Mouse (Mus musculus) induced T-regulatory cell, adult 2 months (primary cell): ENCODE data around the gene Ppil2.

ENCODE experiments used
- DNase-seq: peaks from one replicate; pipeline ENCODE4 v3.0.0-alpha.2; 2012; ENCODE audit warnings: low read depth

Ppil2 gene

GRCm38 (mm10) chr16:17096938-17097337 is 14.1 kb downstream of the Ppil2 start:
- no peak for DNase-seq

GRCm38 (mm10) chr16:17088346-17088745 is 22.7 kb downstream of the Ppil2 start:
- no peak for DNase-seq

- DNase-seq, result no peak
These were observed 24.3 kb downstream of the Ppil2 start for GRCm38 (mm10) chr16:17086669-17087193.

- no peak for DNase-seq
These were observed 24.8 kb downstream of the Ppil2 start for GRCm38 (mm10) chr16:17086241-17086640.

GRCm38 (mm10) chr16:17085636-17086035 is 25.4 kb downstream of the Ppil2 start:
- DNase-seq, result peak; percentile 40

- DNase-seq, result no peak
These were observed 28.8 kb downstream of the Ppil2 start for GRCm38 (mm10) chr16:17082121-17082792.

GRCm38 (mm10) chr16:17078101-17078500 is 33.0 kb downstream of the Ppil2 start:
- no peak for DNase-seq

- no peak for DNase-seq
These were observed 34.2 kb downstream of the Ppil2 start for GRCm38 (mm10) chr16:17076869-17077268.

- DNase-seq, result peak; percentile 42
These were observed 34.8 kb downstream of the Ppil2 start for GRCm38 (mm10) chr16:17076301-17076700.

GRCm38 (mm10) chr16:17073000-17073399 is 38.1 kb downstream of the Ppil2 start:
- no peak for DNase-seq

GRCm38 (mm10) chr16:17070716-17071115 is 40.3 kb downstream of the Ppil2 start:
- DNase-seq, result no peak

- peak; percentile 81 for DNase-seq
These were observed 41.3 kb downstream of the Ppil2 start, which contains the start of gene Ypel1 for GRCm38 (mm10) chr16:17069511-17070443. Gene Ypel1 (plus strand): TSS chr16:17069696.

- no peak for DNase-seq
These were observed 43.5 kb downstream of the Ppil2 start for GRCm38 (mm10) chr16:17067552-17067951.

- DNase-seq, result no peak
These were observed 48.7 kb downstream of the Ppil2 start for GRCm38 (mm10) chr16:17062338-17062737.

- no peak for DNase-seq
These were observed 55.5 kb downstream of the Ppil2 start for GRCm38 (mm10) chr16:17055584-17055983.

GRCm38 (mm10) chr16:17053903-17054302 is 57.2 kb downstream of the Ppil2 start:
- no peak for DNase-seq

- DNase-seq, result no peak
These were observed 59.0 kb downstream of the Ppil2 start for GRCm38 (mm10) chr16:17052087-17052486.

- DNase-seq, result no peak
These were observed 61.2 kb downstream of the Ppil2 start for GRCm38 (mm10) chr16:17049886-17050285.

GRCm38 (mm10) chr16:17045287-17045686 is 65.8 kb downstream of the Ppil2 start:
- DNase-seq, result no peak

- no peak for DNase-seq
These were observed 66.7 kb downstream of the Ppil2 start for GRCm38 (mm10) chr16:17044320-17044719.

- DNase-seq, result no peak
These were observed 69.6 kb downstream of the Ppil2 start for GRCm38 (mm10) chr16:17041417-17041816.

GRCm38 (mm10) chr16:17040716-17041115 is 70.3 kb downstream of the Ppil2 start:
- no peak for DNase-seq
